Mouse (Mus musculus) Muller cell, postnatal 12 days (primary cell): ENCODE measurements around the gene S1pr2.
A peak's percentile ranks its signal among the peaks of the same experiment; 100 is the strongest.
"Not testable (repeated sequence)": the region's sequence is repeated elsewhere in the genome, so short reads cannot be mapped to it uniquely, and the experiment has no call there.

Experiments used
- DNase-seq: peaks from one replicate; pipeline ENCODE4 v3.0.0-alpha.2; 2015; ENCODE audit errors: inconsistent ontology term

The S1pr2 gene

DNA sequence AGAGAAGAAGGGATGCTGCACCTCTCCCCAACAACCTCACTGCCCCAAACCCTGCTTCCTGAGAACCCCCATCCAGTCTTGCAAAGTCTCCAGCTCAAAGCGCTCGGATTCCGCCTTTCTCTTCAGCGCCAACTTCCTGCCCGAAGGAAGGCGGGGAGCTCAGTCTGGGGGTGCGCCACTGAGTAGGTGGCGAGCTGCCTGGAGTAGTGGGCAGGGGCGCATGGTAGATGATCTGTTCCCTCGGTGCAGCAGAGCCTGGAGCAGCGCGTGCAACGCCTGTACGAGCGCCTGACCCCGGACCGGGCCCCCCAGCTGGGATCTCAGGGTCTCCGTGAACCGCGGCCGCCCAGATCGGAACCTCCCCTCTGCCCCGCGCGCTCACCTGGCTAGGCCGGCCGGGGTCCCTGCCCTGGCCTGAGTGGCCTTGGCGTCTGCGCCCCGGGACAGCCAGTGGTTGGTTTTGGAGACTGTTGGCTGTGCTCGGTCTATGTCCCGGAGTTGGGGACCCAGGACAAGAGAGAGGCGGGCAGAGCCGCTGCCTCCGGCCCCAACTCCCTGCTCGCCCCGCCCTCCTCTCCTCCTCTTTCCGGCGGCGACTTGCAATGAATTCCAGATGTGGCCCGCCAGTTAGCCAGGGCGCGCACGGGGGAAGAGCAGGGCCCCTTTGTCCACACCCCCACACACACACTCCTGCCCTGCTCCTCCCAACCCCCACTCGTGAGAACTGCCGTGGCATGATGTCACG is at the start of gene S1pr2:
TSS of gene S1pr2 (minus strand) at position 566 of the 745 bp plus-strand sequence.
- DNase-seq = peak; percentile 80

DNA sequence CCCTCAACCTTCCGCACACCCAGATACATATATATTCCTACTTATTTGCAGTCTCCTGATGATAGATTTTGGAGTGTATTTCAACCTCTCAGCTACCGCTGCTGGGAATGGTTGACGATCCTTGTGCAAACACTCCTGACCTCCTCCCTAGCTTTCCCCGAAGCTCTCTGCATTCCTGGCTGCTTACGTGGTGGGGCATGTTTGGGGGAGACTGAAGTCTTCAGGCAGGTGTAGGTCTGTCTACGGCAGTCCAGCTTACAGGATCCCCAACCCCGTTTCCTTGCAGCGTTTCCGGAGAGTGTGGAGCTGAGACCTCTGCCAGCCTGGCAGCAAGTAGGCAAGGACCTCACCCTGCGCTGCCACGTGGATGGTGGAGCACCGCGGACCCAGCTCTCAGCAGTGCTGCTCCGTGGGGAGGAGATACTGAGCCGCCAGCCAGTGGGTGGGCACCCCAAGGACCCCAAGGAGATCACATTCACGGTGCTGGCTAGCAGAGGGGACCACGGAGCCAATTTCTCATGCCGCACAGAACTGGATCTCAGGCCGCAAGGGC is 48.8 kb upstream of the S1pr2 start:
- DNase-seq = no peak

DNA sequence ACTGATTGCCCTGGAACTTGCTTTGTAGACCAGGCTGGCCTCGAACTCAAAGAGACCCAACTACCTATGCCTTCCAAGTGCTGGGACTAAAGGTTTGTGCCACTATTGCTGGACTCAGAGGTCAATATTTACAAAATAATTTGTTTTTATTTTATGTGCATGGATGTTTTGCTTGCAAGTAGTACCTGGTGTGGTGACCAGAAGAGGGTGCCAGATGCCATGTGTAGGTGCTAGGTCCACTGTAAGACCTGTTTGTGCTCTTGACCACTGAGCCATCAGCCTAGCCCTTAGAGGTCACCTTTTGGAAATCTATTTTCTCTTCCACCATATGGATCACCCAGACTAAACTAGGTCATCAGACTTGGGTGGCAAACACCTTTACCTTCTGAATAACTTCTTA is 46.1 kb upstream of the S1pr2 start:
- no peak for DNase-seq

DNA sequence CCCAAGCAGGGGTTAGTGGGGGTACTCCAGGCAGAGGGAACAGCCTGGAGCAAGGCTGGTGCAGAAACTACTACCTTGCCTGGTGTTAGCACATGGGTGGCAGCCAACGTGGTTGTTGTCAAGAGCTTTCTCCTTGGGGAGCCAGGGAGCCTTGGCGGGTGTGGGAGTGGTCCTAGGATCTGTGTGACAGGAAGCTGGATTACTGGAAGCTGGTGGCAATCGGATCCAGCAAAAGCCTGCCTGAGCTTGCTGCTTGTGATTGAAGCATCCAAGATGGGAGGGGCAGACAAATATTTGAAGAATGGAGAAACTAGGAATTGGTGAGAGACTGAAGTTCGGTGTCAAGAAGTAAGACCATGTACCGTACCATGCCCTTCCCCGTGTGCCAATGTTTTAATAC is 45.7 kb upstream of the S1pr2 start:
- DNase-seq = no peak

DNA sequence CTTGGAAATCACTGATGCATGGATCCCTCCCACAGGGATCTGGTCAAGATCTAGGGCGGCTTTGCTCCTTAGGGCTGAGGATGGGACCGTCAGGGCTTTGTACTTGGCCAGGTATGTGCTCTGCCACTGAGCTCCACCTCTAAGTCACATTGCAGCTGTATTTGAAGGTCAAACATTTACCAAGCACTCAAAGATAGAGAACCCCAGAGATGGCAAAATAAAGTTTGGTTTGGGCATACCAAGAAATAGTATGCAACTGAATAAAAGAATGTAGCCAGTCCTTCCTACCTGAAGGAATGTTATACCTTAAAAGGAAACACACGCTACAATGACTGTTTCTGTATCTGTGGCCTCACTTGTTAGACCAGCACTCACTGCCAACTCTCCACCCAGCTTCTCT is 44.8 kb upstream of the S1pr2 start:
- DNase-seq = no peak

DNA sequence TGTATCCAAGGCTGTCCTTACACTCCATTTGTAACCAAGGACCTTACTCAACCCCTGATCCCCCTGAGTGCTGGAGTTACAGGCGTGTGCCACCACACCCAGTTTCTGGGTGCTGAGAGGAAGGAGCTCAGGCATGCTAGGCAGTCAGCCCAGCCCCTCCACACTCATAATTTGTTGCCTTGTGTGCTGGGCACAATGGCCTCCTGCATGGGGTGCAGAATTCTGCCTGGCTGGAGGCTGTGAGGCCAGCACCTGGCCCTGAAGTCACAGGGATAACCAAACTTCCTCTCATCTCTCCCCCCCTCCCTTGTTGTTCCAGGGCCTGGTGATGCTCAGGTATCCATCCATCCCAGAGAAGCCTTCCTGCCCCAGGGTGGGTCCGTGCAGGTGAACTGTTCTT is 42.0 kb upstream of the S1pr2 start:
- DNase-seq = no peak

DNA sequence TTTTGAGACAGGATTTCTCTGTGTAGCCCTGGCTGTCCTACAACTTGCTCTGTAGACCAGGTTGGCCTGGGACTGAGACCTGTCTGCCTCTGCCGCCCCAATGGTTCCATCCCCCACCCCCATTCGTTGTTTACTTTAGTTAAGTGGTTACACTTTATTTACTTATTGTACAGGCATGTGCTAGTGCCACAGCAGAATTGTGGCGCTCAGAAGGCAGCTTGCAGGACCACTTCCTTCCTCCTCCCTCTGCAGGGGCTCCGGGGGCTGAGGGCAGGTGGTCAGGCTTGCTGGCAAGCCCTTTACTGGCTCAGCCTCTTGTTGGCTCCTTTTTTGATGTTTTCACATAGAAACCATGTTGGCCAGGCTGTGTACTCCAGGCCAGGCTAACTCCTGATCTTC is 40.6 kb upstream of the S1pr2 start:
- no peak for DNase-seq

DNA sequence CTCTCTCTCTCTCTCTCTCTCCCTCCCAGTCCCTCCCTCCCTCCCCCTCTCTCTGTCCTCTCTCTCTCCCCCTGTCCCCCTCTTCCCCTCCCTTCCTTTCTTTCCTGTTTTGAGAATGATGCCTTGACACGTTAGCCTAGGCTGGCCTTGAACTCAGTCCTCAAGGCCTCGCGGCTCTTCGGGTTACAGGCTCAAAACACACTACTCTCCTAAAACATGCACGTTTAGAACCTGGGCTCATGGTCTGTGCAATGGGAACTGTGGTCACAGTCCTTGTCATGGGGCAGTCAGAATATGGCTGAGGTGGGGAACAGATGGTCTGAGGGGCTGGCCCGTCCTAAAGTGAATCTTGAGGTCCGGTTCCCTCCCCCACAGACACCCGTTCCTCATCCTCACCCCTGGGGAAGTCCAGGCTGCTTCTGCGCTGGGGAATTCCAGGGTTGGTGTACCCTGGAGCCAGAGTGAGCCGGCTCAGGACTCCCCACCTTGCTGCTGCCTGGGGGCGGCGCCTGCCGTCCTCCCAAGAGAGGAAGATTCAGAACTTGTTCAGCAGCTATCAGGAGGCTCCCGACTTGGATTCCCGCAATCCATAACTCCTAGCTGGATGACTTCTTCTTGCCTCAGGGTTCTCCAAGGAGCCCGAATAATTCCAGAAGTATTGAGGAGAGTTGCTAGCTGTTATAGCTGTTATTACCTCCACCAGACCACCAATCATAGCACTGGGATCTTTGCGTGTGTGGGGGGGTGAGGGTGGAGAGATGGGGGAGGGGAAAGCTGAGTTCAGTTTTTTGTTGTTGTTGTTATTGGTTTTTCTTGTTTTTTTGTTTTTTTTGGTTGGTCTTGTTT is 40.0 kb upstream of the S1pr2 start:
- no peak for DNase-seq

DNA sequence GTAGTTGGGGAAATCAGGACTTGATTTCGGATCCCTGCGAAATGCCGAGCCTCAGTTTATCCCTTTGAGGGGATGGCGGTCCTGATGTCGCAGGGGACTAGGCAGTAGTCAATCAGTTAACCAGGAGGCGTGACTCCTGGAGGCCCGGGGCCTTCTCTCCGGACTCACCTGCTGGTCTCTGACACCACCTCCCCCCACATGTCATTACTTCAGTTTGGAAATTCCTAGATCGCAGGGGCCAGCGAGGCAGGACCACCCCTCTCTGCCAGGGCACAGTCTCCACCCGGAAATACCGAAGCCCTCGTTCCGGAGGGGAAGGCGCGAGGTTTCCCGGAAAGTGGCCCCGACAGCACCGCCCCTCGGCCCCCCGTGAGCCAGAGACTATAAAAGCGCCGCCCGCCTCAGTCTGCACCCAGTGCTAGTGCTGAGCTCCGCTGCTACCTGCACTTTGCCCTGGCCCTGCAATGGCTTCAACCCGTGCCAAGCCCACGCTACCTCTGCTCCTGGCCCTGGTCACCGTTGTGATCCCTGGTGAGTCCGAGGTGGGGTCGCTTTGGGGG is 39.1 kb upstream of the S1pr2 start, which contains the start of gene Icam1:
TSS of gene Icam1 (plus strand) at position 415 of the 560 bp plus-strand sequence.
- no peak for DNase-seq

DNA sequence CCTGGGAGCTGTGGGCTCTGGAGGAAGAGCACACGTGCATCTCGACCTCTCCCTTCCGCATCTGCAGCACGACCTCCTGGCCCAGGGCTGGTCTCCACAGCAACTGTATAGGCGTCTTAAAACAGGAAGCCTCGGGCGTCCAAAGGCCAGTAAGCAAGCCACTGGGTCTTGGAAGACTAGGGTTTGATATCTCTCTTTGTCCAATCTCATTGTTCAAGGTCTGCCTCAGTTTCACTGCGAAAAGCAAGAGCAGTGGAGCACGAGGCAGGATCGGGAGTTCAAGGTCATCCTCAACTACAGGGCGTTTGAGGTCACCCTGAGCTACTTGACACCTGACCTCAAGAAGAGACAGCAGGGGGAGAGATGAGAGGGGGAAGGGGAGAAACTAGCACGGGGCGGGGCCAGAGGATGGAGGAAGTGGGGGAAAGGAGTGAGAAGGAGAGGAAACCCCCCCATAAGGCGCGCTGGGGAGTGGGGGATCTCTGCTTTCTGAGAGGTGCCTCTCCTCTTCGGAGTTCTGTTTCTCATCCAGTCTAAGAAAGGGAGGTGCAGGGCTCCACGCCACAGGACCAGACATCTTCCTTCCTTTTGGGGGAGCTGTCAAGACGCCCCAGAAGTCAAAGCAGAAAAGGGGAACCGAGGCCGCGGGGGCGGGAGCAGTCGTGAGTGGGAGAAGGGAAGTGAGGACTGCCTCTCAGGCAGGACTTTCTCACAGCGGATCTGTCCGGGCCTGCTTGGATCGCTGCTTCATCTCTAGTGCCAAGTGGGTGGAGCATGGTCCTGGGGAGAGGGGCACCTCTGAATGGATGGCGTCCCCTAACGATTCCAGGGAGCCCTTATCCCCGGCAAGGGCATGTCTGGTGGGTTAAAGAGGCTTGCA is 38.4 kb upstream of the S1pr2 start:
- no peak for DNase-seq

DNA sequence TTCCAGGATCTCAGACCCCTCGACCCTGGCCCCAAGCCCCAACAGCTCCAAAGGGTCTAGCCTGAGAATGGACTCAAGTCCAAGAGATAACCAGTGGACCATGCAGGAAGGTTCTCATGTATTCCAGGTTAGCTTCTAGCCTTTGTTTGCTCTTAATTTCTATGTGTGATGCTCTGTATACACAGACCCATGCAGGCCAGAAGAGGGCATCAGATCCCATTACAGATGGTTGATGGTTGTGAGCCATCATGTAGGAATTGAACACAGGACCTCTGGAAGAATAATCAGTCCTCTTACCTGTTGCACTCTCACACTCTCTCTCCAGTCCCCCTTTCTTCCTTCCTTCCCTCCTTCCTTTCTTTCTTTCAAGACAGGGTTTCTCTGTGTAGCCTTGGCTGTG is 35.8 kb upstream of the S1pr2 start:
- DNase-seq = no peak

DNA sequence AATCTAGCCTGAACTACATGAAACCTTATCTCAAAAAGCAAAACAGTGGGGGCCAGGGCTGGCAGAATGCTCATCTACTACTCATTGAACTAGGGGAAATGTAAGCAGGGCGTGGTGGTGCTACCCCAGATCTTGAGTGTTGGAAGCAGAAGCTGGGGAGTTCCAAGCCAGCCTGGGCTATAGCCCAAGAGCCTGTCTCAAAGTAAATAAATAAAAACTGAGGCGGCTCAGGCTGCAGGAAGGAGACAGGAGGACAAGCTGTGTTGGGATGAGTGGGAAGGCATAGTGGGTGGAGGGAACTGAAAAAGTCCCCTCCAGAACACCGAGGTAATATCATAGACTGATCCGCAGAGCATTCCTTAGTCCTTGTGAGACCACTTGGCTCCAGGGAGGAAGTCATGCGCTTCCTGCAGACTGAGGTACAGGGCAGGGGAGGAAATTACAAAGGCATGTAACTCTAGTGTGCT is 35.3 kb upstream of the S1pr2 start:
- no peak for DNase-seq

DNA sequence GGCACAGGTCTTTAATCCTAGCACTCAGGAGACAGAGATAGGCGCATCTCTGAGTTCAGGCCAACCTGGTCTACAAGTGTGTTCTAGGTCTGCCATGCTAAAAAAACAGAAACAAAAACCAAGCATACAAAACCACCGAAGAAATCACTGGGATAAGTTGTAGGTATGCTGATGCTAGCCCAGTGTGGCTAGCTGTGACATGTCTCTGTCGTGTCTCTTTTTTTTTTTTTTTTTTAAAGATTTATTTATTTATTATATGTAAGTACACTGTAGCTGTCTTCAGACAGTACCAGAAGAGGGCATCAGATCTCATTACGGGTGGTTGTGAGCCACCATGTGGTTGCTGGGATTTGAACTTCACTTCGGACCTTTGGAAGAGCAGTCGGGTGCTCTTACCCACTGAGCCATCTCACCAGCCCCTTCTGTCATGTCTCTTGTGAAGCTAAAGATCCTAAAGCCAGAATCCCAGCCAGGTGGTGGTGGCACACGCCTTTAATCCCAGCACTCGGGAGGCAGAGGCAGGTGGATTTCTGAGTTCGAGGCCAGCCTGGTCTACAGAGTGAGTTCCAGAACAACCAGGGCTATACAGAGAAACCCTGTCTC is 34.5 kb upstream of the S1pr2 start:
- not testable (repeated sequence) for DNase-seq

DNA sequence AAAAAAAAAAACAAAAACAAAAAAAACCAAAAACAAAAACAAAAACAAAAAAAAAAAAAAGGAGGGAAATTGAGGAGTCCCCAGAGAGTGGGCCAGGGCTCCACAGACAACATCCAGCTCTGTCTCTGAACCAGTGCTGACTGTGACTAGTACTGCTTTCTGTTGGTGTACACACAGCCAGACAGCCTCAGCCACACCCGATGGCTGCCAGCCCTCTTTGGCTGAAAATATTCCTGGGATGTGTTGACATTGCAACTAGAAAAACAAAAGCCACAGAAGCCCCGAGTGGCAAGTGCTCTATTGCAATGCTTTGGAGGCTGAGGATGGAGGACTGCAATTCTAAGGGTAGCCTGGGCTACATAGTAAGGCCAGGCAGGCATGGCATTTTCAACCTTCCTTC is 33.8 kb upstream of the S1pr2 start:
- no peak for DNase-seq

DNA sequence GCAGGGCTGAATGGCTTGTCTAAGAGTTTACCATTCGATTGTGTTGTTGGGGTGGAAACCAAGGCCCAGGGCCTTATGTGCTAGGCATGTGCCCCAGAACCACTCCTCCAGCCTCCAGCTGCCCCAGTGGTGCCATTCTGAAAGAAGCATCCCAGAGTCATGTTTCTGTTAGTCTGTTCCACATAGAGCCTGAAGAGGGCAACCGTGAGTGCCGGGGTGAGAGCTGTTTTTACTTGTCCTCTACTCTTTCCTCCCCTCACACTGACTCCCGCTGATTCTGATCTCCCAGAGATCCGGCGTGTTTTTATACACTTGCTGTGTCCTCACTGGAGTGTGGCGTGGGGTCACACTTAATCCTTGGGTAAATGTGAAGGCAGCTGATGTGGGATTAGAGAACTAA is 31.4 kb upstream of the S1pr2 start:
- no peak for DNase-seq

DNA sequence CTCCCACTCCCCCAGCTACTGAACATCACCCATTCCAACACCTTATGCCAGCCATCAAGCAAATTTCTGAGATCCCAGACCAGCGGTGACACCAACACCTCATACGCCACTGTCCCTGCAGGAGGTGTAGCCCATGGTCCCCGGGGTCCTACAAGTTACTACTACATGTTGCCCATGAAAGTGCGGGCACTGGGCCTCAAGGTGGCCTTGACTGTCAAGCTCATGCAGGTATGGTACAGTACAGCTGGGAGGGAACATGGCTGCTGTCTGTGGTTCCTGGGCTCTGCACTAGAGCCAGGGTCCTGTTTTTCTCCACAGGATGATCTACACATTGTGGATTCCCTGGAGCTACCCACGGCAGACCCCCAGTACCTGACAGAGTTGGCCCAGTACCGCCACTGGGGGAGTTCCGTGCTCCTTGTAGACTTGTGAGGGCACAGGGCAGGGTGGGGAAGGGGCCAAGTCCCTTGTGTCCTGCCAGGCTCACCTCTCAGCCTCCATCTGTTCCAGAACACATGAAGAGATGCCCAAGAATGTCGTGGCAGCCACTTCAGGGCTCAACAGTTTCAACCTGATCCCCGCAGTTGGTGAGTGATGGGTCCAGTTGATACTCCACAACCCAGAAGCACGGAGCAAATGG is 30.9 kb upstream of the S1pr2 start:
- no peak for DNase-seq

DNA sequence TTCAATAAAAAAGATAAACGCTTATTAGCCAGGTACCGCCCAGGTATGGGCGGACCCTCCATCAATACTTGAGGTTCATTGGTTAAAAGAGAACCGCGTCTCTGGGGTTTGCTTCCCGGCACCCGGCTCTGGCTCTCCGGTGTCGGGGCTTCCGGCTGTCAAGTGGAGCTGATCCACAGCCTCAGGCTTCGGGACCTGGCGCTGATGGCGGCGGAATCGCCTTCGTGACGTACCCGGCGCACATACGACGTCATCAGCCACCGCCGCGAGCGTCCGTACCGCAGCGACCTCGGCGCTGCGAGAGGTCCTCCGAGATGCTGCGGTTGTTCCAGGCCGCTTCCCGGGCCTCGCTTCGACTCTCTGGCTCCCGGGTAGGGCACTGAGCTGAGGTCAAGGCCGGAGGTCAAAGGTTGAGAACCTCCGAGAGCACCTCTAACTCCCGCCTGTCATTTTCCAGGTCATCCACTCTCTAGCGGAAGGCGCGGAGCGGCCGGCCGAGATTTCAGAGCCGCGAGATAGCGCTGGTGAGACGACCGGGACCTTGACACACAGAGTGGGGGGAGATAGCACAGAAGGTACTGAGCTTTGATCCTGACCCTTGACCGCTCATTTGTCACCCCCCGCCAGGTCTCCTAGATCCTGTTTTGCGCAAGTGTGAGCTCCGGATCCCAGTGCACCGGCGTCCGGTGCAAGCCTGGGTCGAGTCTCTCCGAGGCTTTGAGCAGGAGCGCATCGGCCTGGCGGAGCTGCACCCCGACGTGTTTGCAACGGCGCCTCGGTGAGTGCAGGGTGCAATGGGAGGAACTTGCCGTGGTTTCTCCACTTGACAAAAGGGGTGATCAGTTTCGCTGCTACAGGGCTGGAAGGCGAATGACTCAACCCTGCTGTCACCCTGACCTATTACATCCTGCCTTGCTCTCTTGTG is 26.3 kb upstream of the S1pr2 start, which contains the start of gene Mrpl4:
TSS of gene Mrpl4 (plus strand) at position 112 of the 925 bp plus-strand sequence.
- peak; percentile 86 for DNase-seq

DNA sequence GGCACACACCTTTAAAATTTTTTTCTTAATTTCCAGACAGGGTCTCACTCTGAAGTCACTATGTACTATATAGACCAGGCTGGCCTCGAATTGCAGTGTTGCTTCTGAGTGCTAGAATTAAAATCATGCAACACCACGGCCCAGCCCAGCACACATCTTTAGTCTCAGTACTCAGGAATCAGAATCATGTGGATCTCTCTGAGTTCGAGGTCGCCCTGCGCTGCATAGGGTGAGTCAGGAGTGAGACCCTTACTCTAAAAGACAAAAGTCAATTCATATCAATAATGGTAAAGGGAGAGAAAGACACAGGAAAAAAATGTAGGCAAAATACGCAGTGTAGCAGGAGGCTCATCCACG is 25.7 kb upstream of the S1pr2 start:
- DNase-seq = no peak

DNA sequence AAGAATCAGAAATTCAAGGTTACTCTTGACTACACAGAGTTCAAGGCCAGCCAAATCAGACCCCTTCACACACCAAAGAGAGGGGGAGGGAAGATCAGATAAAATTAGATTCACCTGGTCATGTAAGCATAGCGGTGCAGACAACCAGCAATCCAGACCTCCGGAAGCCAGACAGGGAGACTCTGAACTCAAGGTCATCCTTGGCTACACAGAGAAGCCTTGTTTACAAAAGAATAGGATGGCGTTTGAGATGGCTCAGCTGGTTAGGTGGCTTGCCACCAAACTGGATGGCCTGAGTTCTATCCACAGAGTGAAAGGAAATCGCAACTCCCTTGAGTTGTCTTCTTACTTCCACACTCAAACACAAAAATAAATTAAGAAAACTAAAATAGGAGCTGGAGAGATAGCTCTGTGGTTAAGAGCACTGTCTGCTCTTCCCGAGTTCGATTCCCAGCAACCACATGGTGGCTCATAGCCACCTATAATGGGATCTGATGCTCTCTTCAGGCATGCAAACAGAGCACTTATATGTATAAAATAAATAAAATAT is 25.1 kb upstream of the S1pr2 start:
- no peak for DNase-seq
